ENCODE assay signal across 29 mouse cellular contexts in the genomic region with DNA sequence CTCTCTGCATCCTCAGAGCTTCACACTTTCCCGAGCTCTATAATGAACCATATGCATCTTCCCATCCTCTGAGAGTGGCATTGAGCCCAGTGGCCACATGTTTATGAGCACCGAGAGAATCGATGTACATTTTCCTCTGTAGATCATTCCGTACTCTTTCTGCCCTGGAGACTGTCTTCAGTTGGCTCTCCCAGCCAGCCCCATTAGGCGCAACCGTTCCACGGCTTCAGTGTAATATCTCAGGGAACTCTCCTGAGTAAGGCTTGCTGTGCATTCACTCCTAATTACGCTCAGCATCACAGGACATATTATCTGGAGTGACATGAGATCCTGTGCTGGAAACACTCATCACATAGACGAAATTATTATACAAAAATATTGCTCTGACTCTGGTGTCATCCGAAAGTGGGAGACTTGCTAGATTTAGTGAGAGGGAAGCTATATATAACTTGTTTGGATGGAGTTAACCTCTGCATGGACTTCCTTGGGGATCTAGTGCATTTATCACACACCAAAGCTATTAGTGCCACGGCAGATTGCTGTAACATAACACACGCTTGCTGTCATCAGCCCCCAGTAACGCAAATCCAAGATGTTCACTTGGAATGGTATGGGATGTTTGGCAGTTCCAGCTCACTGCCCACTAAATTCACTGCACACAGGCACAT.
DNase-seq lines count a peak whose midpoint lies in the region; ATAC-seq and TF ChIP-seq lines count a peak whose summit lies in the region.
"Had no signal": no experiment of that assay in that cellular context is flagged by ENCODE, and none has a peak within 500 bp of the region (broad histone marks: within the 10 kb centered on the region; RNA-seq: fewer than 3 reads in every experiment).

No protein-coding gene starts in this region.

- no peak for TF ChIP-seq CTCF in midbrain, postnatal 0 days (IDR thresholded peaks at IDR 0.05)
- TF ChIP-seq CTCF in thymus, adult 2 months (IDR thresholded peaks at IDR 0.05; ENCODE audit: borderline replicate concordance, control insufficient read depth, extremely low read depth, insufficient read depth, low read length, poor library complexity), result no peak

- H3K4me2 ChIP-seq in embryonic facial prominence, embryonic 14.5 days (ENCODE audit: low read depth, low read length), result no peak overlapping the region
- no peak overlapping the region; the same call in 1 of the 2 replicates for H3K4me2 ChIP-seq in hindbrain, embryonic 14.5 days (replicated peaks)
- no peak overlapping the region for H3K4me2 ChIP-seq in hindbrain, embryonic 11.5 days (replicated peaks; ENCODE audit: low read depth, low read length)
- no peak overlapping the region for H3K4me2 ChIP-seq in midbrain, postnatal 0 days (ENCODE audit: low read depth, low read length, poor library complexity, severe bottlenecking)
- H3K4me2 ChIP-seq in neural tube, embryonic 15.5 days, result peak overlapping the region; percentile 15
- H3K4me2 ChIP-seq: heart, embryonic 13.5 days; limb, embryonic 15.5 days; liver, embryonic 13.5 days had no signal

- H3K4me1 ChIP-seq in embryonic facial prominence, embryonic 14.5 days (ENCODE audit: control insufficient read depth, insufficient read depth, low read length), result no peaks in the 10 kb centered on the region
- H3K4me1 ChIP-seq in embryonic facial prominence, embryonic 10.5 days, result 0 out of 2 replicates have a peak, but pooled peaks cover 2% of the 10 kb centered on the region
- no peaks in the 10 kb centered on the region for H3K4me1 ChIP-seq in hindbrain, embryonic 14.5 days (replicated peaks; ENCODE audit: control insufficient read depth, insufficient read depth, low read length)
- no peaks in the 10 kb centered on the region for H3K4me1 ChIP-seq in hindbrain, embryonic 11.5 days (replicated peaks; ENCODE audit: control insufficient read depth, insufficient read depth, low read length)
- no peaks in the 10 kb centered on the region for H3K4me1 ChIP-seq in midbrain, postnatal 0 days (ENCODE audit: insufficient read depth, low read length)
- no peaks in the 10 kb centered on the region for H3K4me1 ChIP-seq in midbrain, embryonic 10.5 days
- peaks cover 12% of the 10 kb centered on the region for H3K4me1 ChIP-seq in neural tube, embryonic 15.5 days
- H3K4me1 ChIP-seq in thymus, adult 2 months (replicated peaks; ENCODE audit: control insufficient read depth, insufficient read depth, low read length), result no peaks in the 10 kb centered on the region
- H3K4me1 ChIP-seq: forebrain, embryonic 10.5 days; liver, embryonic 13.5 days; megakaryocyte, embryonic 14.5 days had no signal

- no peaks in the 10 kb centered on the region for H3K36me3 ChIP-seq in embryonic facial prominence, embryonic 14.5 days (ENCODE audit: control insufficient read depth, insufficient read depth, low read length)
- no peaks in the 10 kb centered on the region for H3K36me3 ChIP-seq in embryonic facial prominence, embryonic 10.5 days (replicated peaks)
- no peaks in the 10 kb centered on the region for H3K36me3 ChIP-seq in hindbrain, embryonic 14.5 days (replicated peaks; ENCODE audit: control insufficient read depth, insufficient read depth)
- no peaks in the 10 kb centered on the region for H3K36me3 ChIP-seq in hindbrain, embryonic 11.5 days (ENCODE audit: control insufficient read depth, insufficient read depth, low read length)
- no peaks in the 10 kb centered on the region for H3K36me3 ChIP-seq in midbrain, postnatal 0 days (ENCODE audit: insufficient read depth, low read length)
- H3K36me3 ChIP-seq in midbrain, embryonic 10.5 days, result no peaks in the 10 kb centered on the region
- H3K36me3 ChIP-seq in neural tube, embryonic 15.5 days, result no peaks in the 10 kb centered on the region
- H3K36me3 ChIP-seq in thymus, adult 2 months (ENCODE audit: control insufficient read depth, insufficient read depth, low read length), result no peaks in the 10 kb centered on the region
- H3K36me3 ChIP-seq: forebrain, embryonic 10.5 days; heart, embryonic 13.5 days; limb, embryonic 10.5 days; limb, embryonic 15.5 days; liver, embryonic 13.5 days had no signal

- WGBS in embryonic facial prominence, embryonic 14.5 days, result 56% methylated on average over 13 of the region's 13 CpGs
- WGBS in embryonic facial prominence, embryonic 10.5 days, result 78% methylated on average over 13 of the region's 13 CpGs
- 55% methylated on average over 13 of the region's 13 CpGs for WGBS in hindbrain, embryonic 14.5 days
- WGBS in hindbrain, embryonic 11.5 days, result 79% methylated on average over 13 of the region's 13 CpGs
- 73% methylated on average over 13 of the region's 13 CpGs for WGBS in midbrain, postnatal 0 days
- WGBS in midbrain, embryonic 10.5 days, result 89% methylated on average over 13 of the region's 13 CpGs
- 54% methylated on average over 13 of the region's 13 CpGs for WGBS in neural tube, embryonic 15.5 days
- WGBS in thymus, adult 2 months, result 89% methylated on average over 13 of the region's 13 CpGs

- no peak overlapping the region for H3K27ac ChIP-seq in embryonic facial prominence, embryonic 14.5 days (replicated peaks; ENCODE audit: low read depth, low read length)
- H3K27ac ChIP-seq in embryonic facial prominence, embryonic 10.5 days (replicated peaks), result no peak overlapping the region
- H3K27ac ChIP-seq in hindbrain, embryonic 14.5 days, result no peak overlapping the region
- H3K27ac ChIP-seq in hindbrain, embryonic 11.5 days (ENCODE audit: low read depth, low read length), result no peak overlapping the region
- no peak overlapping the region for H3K27ac ChIP-seq in midbrain, postnatal 0 days (ENCODE audit: low read depth, low read length)
- no peak overlapping the region for H3K27ac ChIP-seq in midbrain, embryonic 10.5 days (replicated peaks)
- H3K27ac ChIP-seq in neural tube, embryonic 15.5 days (replicated peaks), result no peak overlapping the region
- no peak overlapping the region for H3K27ac ChIP-seq in thymus, adult 2 months (ENCODE audit: control insufficient read depth, insufficient read depth, low read length)
- H3K27ac ChIP-seq: forebrain, embryonic 10.5 days; gastrocnemius, adult 2 months; heart, embryonic 13.5 days; kidney, postnatal 0 days; limb, embryonic 10.5 days; limb, embryonic 15.5 days; liver, embryonic 13.5 days had no signal

- no peak for ATAC-seq in embryonic facial prominence, embryonic 14.5 days (ENCODE audit: low read depth)
- ATAC-seq in hindbrain, embryonic 14.5 days (ENCODE audit: low FRiP score), result peak; percentile 53; the same call in 1 of the 2 replicates
- no peak for ATAC-seq in hindbrain, embryonic 11.5 days (ENCODE audit: low FRiP score)
- ATAC-seq in midbrain, postnatal 0 days (ENCODE audit: low FRiP score), result no peak
- no peak for ATAC-seq in neural tube, embryonic 15.5 days (ENCODE audit: low FRiP score)
- ATAC-seq: activated CD4-positive, CD25-positive, alpha-beta regulatory T cell, adult 4 months; lung, postnatal 0 days had no signal

- DNase-seq in embryonic facial prominence, embryonic 14.5 days (ENCODE audit: low spot score), result peak; percentile 60
- DNase-seq in embryonic facial prominence, embryonic 10.5 days (ENCODE audit: low spot score), result no peak
- DNase-seq in hindbrain, embryonic 14.5 days (ENCODE audit: low spot score), result no peak
- no peak for DNase-seq in hindbrain, embryonic 11.5 days (ENCODE audit: low spot score)
- DNase-seq in midbrain, postnatal 0 days (ENCODE audit: low spot score), result peak; percentile 8
- DNase-seq in midbrain, embryonic 10.5 days (ENCODE audit: low spot score), result no peak
- DNase-seq in thymus, adult 2 months, result no peak
- DNase-seq: adrenal gland, adult 2 months; adrenal gland, postnatal 36 days; cerebellum, adult 8-10 months; cerebellum, postnatal 25 days; gastrocnemius, adult 2 months; gastrocnemius, postnatal 36 days; heart, postnatal 10 days; kidney, adult 2 months; layer of hippocampus, adult 9-11 months; liver, embryonic 13.5 days; lung, adult 18-20 months; lung, postnatal 4 days; midbrain, embryonic 14.5 days had no signal

- H3K9me3 ChIP-seq in embryonic facial prominence, embryonic 14.5 days (ENCODE audit: control insufficient read depth, low read length), result no peaks in the 10 kb centered on the region
- H3K9me3 ChIP-seq in embryonic facial prominence, embryonic 10.5 days, result no peaks in the 10 kb centered on the region
- no peaks in the 10 kb centered on the region for H3K9me3 ChIP-seq in hindbrain, embryonic 14.5 days (ENCODE audit: control insufficient read depth, low read length)
- no peaks in the 10 kb centered on the region for H3K9me3 ChIP-seq in hindbrain, embryonic 11.5 days (ENCODE audit: control insufficient read depth, low read length)
- no peaks in the 10 kb centered on the region for H3K9me3 ChIP-seq in midbrain, postnatal 0 days (ENCODE audit: low read length)
- H3K9me3 ChIP-seq in midbrain, embryonic 10.5 days (replicated peaks), result no peaks in the 10 kb centered on the region
- H3K9me3 ChIP-seq in neural tube, embryonic 15.5 days (replicated peaks), result no peaks in the 10 kb centered on the region
- H3K9me3 ChIP-seq: forebrain, embryonic 10.5 days; heart, embryonic 13.5 days; limb, embryonic 10.5 days; limb, embryonic 15.5 days; megakaryocyte, embryonic 14.5 days had no signal

- H3K9ac ChIP-seq in embryonic facial prominence, embryonic 14.5 days (ENCODE audit: low read depth, low read length), result no peak overlapping the region
- H3K9ac ChIP-seq in hindbrain, embryonic 14.5 days, result no peak overlapping the region
- H3K9ac ChIP-seq in hindbrain, embryonic 11.5 days (ENCODE audit: low read depth, low read length), result no peak overlapping the region
- H3K9ac ChIP-seq in midbrain, postnatal 0 days (replicated peaks; ENCODE audit: low read length, poor library complexity, severe bottlenecking), result no peak overlapping the region
- H3K9ac ChIP-seq in neural tube, embryonic 15.5 days (replicated peaks), result no peak overlapping the region
- H3K9ac ChIP-seq: heart, embryonic 13.5 days; limb, embryonic 15.5 days; liver, embryonic 13.5 days had no signal

- no peak overlapping the region for H3K4me3 ChIP-seq in embryonic facial prominence, embryonic 14.5 days (ENCODE audit: low read depth, low read length)
- H3K4me3 ChIP-seq in embryonic facial prominence, embryonic 10.5 days, result no peak overlapping the region
- no peak overlapping the region for H3K4me3 ChIP-seq in hindbrain, embryonic 14.5 days (replicated peaks; ENCODE audit: low read length)
- no peak overlapping the region for H3K4me3 ChIP-seq in hindbrain, embryonic 11.5 days (ENCODE audit: low read depth, low read length)
- H3K4me3 ChIP-seq in midbrain, postnatal 0 days (ENCODE audit: low read depth, low read length), result no peak overlapping the region
- H3K4me3 ChIP-seq in midbrain, embryonic 10.5 days, result no peak overlapping the region
- H3K4me3 ChIP-seq in neural tube, embryonic 15.5 days (replicated peaks), result no peak overlapping the region
- no peak overlapping the region for H3K4me3 ChIP-seq in thymus, adult 2 months (ENCODE audit: control insufficient read depth, insufficient read depth, low read length)
- H3K4me3 ChIP-seq: forebrain, embryonic 10.5 days; gastrocnemius, adult 2 months; heart, embryonic 13.5 days; limb, embryonic 10.5 days; limb, embryonic 15.5 days; liver, embryonic 13.5 days; megakaryocyte, embryonic 14.5 days had no signal

- TF ChIP-seq POLR2A in thymus, adult 2 months (IDR thresholded peaks at IDR 0.05; ENCODE audit: control insufficient read depth, extremely low read depth, insufficient read depth, low read length, poor library complexity), result no peak

- H3K27me3 ChIP-seq in embryonic facial prominence, embryonic 14.5 days (replicated peaks; ENCODE audit: control insufficient read depth, insufficient read depth, low read length), result no peaks in the 10 kb centered on the region
- no peaks in the 10 kb centered on the region for H3K27me3 ChIP-seq in embryonic facial prominence, embryonic 10.5 days (replicated peaks; ENCODE audit: low read depth, poor library complexity, severe bottlenecking)
- no peaks in the 10 kb centered on the region for H3K27me3 ChIP-seq in hindbrain, embryonic 14.5 days (ENCODE audit: control insufficient read depth, insufficient read depth, low read length)
- 0 out of 2 replicates have a peak, but pooled peaks cover 2% of the 10 kb centered on the region for H3K27me3 ChIP-seq in hindbrain, embryonic 11.5 days (ENCODE audit: control insufficient read depth, insufficient read depth, low read length)
- no peaks in the 10 kb centered on the region for H3K27me3 ChIP-seq in midbrain, postnatal 0 days (ENCODE audit: insufficient read depth, low read length)
- H3K27me3 ChIP-seq in midbrain, embryonic 10.5 days (ENCODE audit: low read depth, poor library complexity, severe bottlenecking), result no peaks in the 10 kb centered on the region
- no peaks in the 10 kb centered on the region for H3K27me3 ChIP-seq in neural tube, embryonic 15.5 days (replicated peaks)
- no peaks in the 10 kb centered on the region for H3K27me3 ChIP-seq in thymus, adult 2 months (ENCODE audit: control insufficient read depth, insufficient read depth, low read length)
- H3K27me3 ChIP-seq: limb, embryonic 15.5 days; liver, embryonic 13.5 days; megakaryocyte, embryonic 14.5 days had no signal

Comparison
In these comparisons a context has a peak if more than half of its experiments do, and no peak if none do; other contexts are left out.
1. DNase-seq: peak in embryonic facial prominence, embryonic 14.5 days (single experiment) and midbrain, postnatal 0 days (single experiment); none in embryonic facial prominence, embryonic 10.5 days (single experiment), hindbrain, embryonic 14.5 days (single experiment), hindbrain, embryonic 11.5 days (single experiment), midbrain, embryonic 10.5 days (single experiment) and thymus, adult 2 months (single experiment).